Mouse (Mus musculus): Measurements from ENCODE around the gene Olfr1357. TPM values are rescaled to one million over a fixed set of nuclear protein-coding genes. Genes with fewer than 3 reads are reported as not detected.

Olfr1357 gene
- total RNA-seq (2023) = not detected

GRCm38 (mm10) chr10:78617974-78618373 is at the start of gene Olfr1357:
Gene Olfr1357 (minus strand): TSS chr10:78618074.

GRCm38 (mm10) chr10:78591406-78592328 is 26.2 kb downstream of the Olfr1357 start, which contains the start of gene Syde1:
Gene Syde1 (minus strand): TSS chr10:78591964.

GRCm38 (mm10) chr10:78574250-78575104 is 43.4 kb downstream of the Olfr1357 start, which contains the start of gene Ilvbl:
Gene Ilvbl (plus strand): TSS chr10:78574346.

Other genes starting within 250 kb of the Olfr1357 start
- gene Rrp1, start 205.0 kb downstream of the Olfr1357 start, total RNA-seq (2023) = 100 to 1,000 TPM; 119 to 120 TPM
- gene Cstb, start 192.4 kb downstream of the Olfr1357 start, total RNA-seq (2023) = 100 to 1,000 TPM in 1 of 2 experiments, 10 to 100 TPM in 1; 92.4 to 103 TPM
- 10 to 100 TPM; 11.6 to 17.9 TPM for gene Pdxk, start 153.1 kb downstream of the Olfr1357 start, total RNA-seq (2023)
- gene Olfr1358, start 100.6 kb downstream of the Olfr1357 start, total RNA-seq (2023) = not detected
- gene Ilvbl, start 43.7 kb downstream of the Olfr1357 start, total RNA-seq (2023) = 10 to 100 TPM; 19.2 to 20.7 TPM
- gene Syde1, start 26.1 kb downstream of the Olfr1357 start, total RNA-seq (2023) = under 1 TPM in 1 of 2 experiments, not detected in 1; 0.11 TPM
- gene Casp14, start 100.2 kb upstream of the Olfr1357 start, total RNA-seq (2023) = not detected
- gene Ccdc105, start 135.0 kb upstream of the Olfr1357 start, total RNA-seq (2023) = not detected
- gene Slc1a6, start 162.4 kb upstream of the Olfr1357 start, total RNA-seq (2023) = not detected
- gene Olfr1356, start 234.1 kb upstream of the Olfr1357 start, total RNA-seq (2023) = not detected

Measured in neutrophil, adult 59 days (primary cell).